Mouse (Mus musculus): Measurements from ENCODE around the gene Gstp2. TPM values are rescaled to one million over a fixed set of nuclear protein-coding genes. Genes with fewer than 3 reads are reported as not detected.

Gene Gstp2
- total RNA-seq, 2 experiments from 2014 or later: 39.5 to 52.8 TPM

DNA sequence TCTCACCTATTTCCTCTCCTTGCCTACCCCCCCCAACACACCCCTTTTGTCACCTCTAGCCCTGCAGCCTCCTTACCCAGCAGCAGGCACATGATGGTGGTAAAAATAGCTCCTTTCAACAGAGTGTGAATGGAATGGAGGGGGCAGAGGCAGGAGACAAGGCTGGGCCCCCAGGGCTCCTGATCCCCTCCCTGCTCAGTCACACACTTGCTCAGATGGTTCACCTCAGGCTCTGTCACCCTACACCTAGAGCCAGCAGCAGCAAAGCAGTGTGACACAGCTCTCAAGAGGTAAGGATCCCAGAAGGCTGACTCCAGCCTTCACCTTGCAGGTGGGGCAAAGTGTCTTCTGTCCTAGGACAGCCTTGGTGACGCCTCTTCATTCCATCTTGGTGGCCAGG, 42.7 kb downstream of the Gstp2 start, which contains the start of gene Doc2g:
TSS of gene Doc2g (plus strand) at position 202 of the 400 bp plus-strand sequence.
- no peak for TF ChIP-seq CTCF (IDR thresholded peaks at IDR 0.05)
- no peak within 1 kb of the TSS for H3K27ac ChIP-seq
- intact Hi-C loops (cut with DNase I): no loop called here
- DNase-seq (ENCODE audit: extremely low spot score in 1 of 2, low spot score in 2 of 2): no peak
- no peak within 1 kb of the TSS for H3K4me3 ChIP-seq

DNA sequence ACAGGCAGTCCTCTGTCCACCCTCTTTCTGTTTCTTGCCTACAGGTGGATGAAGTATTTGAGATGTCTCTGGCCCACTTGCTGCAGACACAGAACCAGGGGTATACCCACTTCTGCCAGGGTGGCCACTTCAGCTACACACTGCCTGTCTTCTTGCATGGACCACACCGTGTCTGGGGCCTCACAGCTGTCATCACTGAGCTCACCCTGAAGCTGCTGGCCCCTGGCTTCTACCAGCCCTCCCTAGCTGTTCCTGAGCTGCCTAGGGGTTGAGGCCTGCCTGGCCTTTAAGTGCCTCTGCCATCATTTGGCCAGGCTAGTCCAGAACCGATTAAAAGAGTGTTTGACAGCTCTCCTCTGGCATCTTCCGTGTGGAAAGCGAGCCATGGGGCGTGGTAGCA, 44.1 kb downstream of the Gstp2 start:
- intact Hi-C loops (cut with DNase I): no loop called here
- no peak for TF ChIP-seq CTCF (IDR thresholded peaks at IDR 0.05)
- Histone ChIP-seq H3K4me3 (no peak overlapping the region), H3K27ac (no peak overlapping the region)
- no peak for DNase-seq (ENCODE audit: extremely low spot score in 1 of 2, low spot score in 2 of 2)

- intact Hi-C loops (cut with DNase I): loop anchor here (1.0 kb wide), 1 partner anchor 11 kb away; the partner anchor contains the start of gene Ndufv1
- Histone ChIP-seq H3K27ac (peak overlapping the region; percentile 96), H3K4me3 (peak overlapping the region; percentile 66)
- no peak for DNase-seq (ENCODE audit: extremely low spot score in 1 of 2, low spot score in 2 of 2)
- TF ChIP-seq CTCF (IDR thresholded peaks at IDR 0.05): no peak
Observed at GRCm38 (mm10) chr19:4000949-4001525, 44.8 kb downstream of the Gstp2 start.

DNA sequence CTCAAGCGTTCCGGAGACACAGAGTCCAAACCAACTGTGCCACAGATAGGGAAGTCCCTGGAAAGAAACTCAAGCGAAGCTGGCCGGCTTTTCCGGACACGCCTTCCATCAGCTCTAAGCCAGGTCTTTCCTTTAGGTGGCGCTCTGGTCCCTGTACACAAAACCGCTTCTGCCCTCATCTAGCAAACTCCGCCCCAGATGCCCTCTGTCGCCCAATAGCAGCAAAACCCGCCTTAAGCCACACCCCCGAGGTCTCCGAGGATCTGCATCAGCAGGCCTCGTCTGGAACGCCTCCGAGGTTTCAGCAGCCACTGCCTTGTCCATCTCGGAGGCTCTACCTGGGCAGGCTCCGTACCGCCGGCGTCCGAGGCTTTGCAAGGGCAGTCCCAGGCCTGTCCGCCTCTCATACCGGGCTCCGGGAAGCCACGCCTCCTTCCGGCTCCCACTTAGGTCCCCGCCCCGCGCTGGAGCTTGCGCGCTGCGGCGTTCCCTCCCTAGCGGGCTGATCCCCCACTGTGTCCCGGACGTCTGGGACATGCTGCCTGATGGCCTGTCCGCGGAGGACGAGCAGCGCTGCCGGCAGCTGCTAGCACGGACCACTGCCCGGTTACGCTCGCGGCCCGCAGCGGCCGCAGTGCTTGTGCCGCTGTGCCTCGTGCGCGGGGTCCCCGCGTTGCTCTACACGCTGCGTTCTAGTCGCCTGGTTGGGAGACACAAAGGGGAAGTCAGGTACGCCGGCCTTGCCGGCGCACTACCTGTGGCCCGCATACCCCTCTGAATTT, 45.5 kb downstream of the Gstp2 start, which contains the start of the genes Nudt8 and Gm49405:
TSS of gene Nudt8 (plus strand) at position 462 of the 782 bp plus-strand sequence.
TSS of gene Gm49405 (plus strand) at position 508 of the 782 bp plus-strand sequence.
- peak within 1 kb of the TSS; percentile 66 for H3K4me3 ChIP-seq
- DNase-seq (ENCODE audit: extremely low spot score in 1 of 2, low spot score in 2 of 2): peak; percentile 92
- peak; percentile 86 for TF ChIP-seq CTCF (IDR thresholded peaks at IDR 0.05)
- H3K27ac ChIP-seq: peak within 1 kb of the TSS; percentile 96
- intact Hi-C loops (cut with DNase I): loop anchor here (1.0 kb wide), 1 partner anchor 12 kb away; the partner anchor contains the start of gene Ndufv1

- no peak overlapping the region for H3K27ac ChIP-seq
- H3K4me3 ChIP-seq: no peak overlapping the region
- intact Hi-C loops (cut with DNase I): no loop called here
- DNase-seq (ENCODE audit: extremely low spot score in 1 of 2, low spot score in 2 of 2): no peak
- no peak for TF ChIP-seq CTCF (IDR thresholded peaks at IDR 0.05)
Observed at GRCm38 (mm10) chr19:3999121-3999730, 46.6 kb downstream of the Gstp2 start.

GRCm38 (mm10) chr19:3998335-3998734, 47.5 kb downstream of the Gstp2 start:
- intact Hi-C loops (cut with DNase I): no loop called here

DNA sequence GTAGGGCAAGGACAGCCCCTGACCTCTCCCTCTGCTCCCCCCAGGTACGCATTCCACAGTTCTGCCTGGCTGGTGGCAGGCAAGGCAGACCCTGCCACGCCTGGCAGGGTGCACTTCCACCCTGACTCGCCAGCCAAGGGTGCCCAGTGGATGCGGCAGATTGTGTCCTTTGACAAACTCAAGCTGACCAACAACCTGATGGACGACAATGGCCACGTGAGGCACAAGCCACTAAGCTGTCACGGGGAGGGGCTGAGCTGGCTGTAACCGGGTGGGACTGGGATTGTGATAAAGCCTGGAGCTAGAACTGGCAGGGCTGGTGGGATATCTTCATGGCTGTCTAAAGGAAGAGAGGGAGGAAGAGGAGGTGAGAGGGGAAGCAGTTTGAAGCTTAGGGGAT, 48.6 kb downstream of the Gstp2 start:
- H3K27ac ChIP-seq: no peak overlapping the region
- no peak for TF ChIP-seq CTCF (IDR thresholded peaks at IDR 0.05)
- intact Hi-C loops (cut with DNase I): no loop called here
- DNase-seq (ENCODE audit: extremely low spot score in 1 of 2, low spot score in 2 of 2): no peak
- no peak overlapping the region for H3K4me3 ChIP-seq

More at GRCm38 (mm10) chr19:3998335-3998734, 47.5 kb downstream of the Gstp2 start:
- Histone ChIP-seq H3K27ac (no peak overlapping the region), H3K4me3 (no peak overlapping the region)
- no peak for DNase-seq (ENCODE audit: extremely low spot score in 1 of 2, low spot score in 2 of 2)
- no peak for TF ChIP-seq CTCF (IDR thresholded peaks at IDR 0.05)

DNA sequence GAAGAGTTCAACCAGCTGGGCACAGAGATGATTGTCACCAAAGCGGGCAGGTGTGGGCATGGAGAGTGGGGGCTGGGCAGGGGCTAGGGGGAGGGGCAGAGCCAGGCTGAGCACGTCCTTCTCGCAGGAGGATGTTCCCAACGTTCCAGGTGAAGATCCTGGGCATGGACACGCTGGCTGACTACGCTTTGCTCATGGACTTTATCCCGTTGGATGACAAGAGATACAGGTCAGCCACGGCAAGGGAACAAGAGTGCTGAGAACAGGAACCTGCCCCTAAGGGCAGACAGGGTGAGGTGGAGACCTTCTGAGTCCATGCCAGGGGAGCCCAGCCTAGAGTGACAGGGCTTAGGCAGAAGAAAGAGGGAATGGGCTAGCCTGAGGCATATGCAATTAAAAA, 49.1 kb downstream of the Gstp2 start:
- TF ChIP-seq CTCF (IDR thresholded peaks at IDR 0.05): no peak
- no peak overlapping the region for H3K4me3 ChIP-seq
- no peak overlapping the region for H3K27ac ChIP-seq
- intact Hi-C loops (cut with DNase I): no loop called here
- no peak for DNase-seq (ENCODE audit: extremely low spot score in 1 of 2, low spot score in 2 of 2)

GRCm38 (mm10) chr19:3996106-3996505, 49.7 kb downstream of the Gstp2 start:
- DNase-seq (ENCODE audit: extremely low spot score in 1 of 2, low spot score in 2 of 2): no peak
- intact Hi-C loops (cut with DNase I): no loop called here
- no peak for TF ChIP-seq CTCF (IDR thresholded peaks at IDR 0.05)
- H3K4me3 ChIP-seq: no peak overlapping the region
- no peak overlapping the region for H3K27ac ChIP-seq

DNA sequence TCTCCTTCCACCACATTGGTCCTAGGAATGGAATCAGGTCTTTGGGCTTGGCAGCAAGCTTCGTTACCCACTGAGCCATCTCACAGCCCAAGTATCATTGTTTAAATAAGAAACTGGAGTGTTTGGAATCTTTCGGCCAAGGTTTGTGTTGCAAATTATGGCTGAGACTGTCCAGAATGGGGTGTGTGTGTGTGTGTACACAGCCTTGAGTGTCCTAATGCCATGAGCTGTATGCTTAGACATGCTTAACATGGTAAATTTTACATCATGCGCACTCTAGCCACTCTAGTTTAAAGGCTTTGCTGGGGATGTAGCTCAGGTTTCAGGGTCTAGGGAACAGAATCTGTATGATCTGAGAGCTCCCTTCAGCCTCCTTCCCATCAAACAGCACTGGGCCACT, 50.3 kb downstream of the Gstp2 start:
- Histone ChIP-seq H3K27ac (no peak overlapping the region), H3K4me3 (no peak overlapping the region)
- no peak for DNase-seq (ENCODE audit: extremely low spot score in 1 of 2, low spot score in 2 of 2)
- no peak for TF ChIP-seq CTCF (IDR thresholded peaks at IDR 0.05)
- intact Hi-C loops (cut with DNase I): no loop called here

DNA sequence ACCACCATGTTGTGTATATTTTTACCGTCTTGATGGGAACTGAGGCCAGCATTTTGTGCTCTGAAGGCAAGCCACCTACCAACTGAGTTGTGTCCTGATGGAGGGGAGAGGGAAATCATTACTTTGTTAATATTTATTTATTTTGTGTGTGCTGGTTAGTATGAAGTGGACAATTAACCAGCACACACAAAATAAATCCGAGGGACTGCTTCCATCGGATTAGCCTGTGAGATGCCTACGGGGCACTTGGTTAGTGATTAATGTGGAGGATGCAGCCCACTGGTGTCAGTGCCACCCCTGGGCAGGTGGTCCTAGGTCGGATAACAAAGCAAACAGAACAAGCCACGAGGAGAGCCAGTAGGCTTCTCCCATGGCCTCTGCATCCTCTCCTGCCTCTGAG, 50.9 kb downstream of the Gstp2 start:
- Histone ChIP-seq H3K27ac (no peak overlapping the region), H3K4me3 (no peak overlapping the region)
- no peak for DNase-seq (ENCODE audit: extremely low spot score in 1 of 2, low spot score in 2 of 2)
- TF ChIP-seq CTCF (IDR thresholded peaks at IDR 0.05): no peak
- intact Hi-C loops (cut with DNase I): no loop called here

DNA sequence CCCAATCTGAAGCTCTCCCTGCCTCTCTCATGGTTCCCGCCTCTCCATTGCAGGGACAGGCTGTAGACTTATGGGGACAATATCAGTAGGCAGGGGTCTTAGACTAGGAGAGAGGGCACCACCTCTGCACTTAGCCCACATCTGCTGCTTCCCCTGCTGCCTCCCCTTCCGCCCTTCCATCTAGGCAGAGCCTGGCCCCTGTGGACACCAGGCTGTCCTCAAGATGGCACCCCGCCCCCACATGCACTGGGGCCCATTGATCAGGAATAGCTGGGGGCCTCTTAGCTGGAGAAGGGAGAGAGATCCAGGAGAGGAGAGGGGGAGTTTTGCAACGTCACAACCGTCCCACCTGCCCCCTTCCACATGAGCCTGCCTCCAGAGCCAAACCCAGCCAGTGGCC, 53.4 kb downstream of the Gstp2 start, which contains the start of gene Tbx10:
TSS of gene Tbx10 (plus strand) at position 337 of the 400 bp plus-strand sequence.
- intact Hi-C loops (cut with DNase I): no loop called here
- no peak for TF ChIP-seq CTCF (IDR thresholded peaks at IDR 0.05)
- Histone ChIP-seq H3K4me3 (no peak within 1 kb of the TSS), H3K27ac (no peak within 1 kb of the TSS)
- DNase-seq (ENCODE audit: extremely low spot score in 1 of 2, low spot score in 2 of 2): no peak

Data from left cerebral cortex, adult 2 months (tissue).